Mouse (Mus musculus): ENCODE measurements at regions not wholly inside any gene's neighbourhood (a gene's known extent, or its start where the extent isn't known, plus 50 kb on each side); places are given as distances from the start of the nearest gene placed in this dataset.
A peak's percentile ranks its signal among the peaks of the same experiment; 100 is the strongest.

DNA sequence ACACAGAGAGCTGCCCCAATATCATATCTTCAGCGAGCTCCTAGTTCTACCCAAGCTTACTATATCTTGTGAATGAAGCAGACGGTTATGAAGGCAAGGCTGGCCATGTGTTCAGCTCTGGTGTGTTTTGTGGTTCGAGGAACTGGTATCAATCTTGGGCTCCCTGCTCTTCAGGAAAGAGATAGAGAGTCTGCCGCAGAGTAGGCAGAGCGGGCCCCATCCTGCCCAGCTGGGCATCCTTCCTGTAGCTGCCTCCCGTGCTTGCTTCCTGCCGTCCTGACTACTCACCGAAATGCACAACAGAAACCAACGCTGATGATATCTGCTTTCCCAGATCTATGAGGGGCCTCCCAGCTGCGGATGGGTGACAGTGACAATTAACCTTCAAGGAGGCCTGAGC is 60.3 kb downstream of the Snrpe start:
- DNase-seq (ENCODE audit: low read depth, low spot score) = no peak

DNA sequence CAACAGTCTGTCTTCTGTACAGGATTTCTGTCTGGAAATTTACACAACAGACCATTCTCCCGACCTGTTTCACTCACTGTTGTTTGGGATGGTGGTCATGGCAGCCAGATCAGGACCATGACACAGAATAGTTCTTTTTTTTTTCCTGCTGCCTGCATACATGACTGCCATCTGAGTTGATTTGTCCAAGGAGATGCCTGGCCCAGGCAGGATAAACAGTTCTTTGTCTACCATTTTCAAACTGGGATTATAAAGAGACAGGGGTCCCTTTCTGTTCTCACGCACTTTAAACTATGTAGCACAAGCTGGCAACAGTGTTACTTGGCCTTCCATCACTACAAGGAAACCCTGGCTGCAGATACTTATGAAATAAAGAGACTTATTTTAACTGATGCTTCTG is 61.1 kb downstream of the Snrpe start:
- DNase-seq (ENCODE audit: low read depth, low spot score) = no peak

DNA sequence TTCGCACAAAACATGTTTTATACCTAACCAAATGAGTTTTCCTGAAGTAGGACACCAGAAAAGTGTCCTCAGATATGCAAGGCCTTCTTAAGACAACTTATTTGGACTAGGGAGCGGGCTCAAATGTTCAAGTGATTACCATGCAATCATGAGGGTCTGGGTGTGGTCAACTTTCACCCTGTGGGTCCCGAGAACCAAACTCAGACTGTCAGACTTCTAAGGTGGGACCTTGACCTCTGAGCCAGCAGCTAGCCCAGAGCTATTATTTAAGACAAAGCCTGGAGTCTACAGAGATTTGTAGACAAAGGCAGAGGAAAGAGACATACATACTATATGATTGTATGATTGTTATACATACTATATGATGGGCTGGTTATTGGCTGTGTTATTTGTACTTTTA is 62.5 kb downstream of the Snrpe start:
- DNase-seq (ENCODE audit: low read depth, low spot score) = no peak

DNA sequence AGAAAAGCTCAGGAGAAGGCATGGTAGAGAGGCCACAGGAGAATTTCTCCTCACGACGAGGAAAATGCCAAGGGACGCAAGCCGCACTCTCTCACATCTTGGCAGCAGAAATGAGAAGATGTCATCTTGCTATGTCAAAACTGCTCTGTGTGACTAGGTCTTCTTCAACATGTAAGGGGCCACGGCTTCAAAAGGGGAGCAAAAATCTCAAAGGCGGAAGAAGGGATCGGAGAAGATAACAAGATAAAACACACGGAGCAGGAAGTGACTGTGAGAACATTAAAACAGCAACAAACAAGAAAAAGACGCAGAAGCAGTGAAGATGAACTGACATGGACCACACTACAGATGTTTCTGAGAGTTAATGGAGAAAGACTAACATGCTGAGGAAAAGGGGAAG is 65.1 kb downstream of the Snrpe start:
- DNase-seq (ENCODE audit: low read depth, low spot score) = no peak

DNA sequence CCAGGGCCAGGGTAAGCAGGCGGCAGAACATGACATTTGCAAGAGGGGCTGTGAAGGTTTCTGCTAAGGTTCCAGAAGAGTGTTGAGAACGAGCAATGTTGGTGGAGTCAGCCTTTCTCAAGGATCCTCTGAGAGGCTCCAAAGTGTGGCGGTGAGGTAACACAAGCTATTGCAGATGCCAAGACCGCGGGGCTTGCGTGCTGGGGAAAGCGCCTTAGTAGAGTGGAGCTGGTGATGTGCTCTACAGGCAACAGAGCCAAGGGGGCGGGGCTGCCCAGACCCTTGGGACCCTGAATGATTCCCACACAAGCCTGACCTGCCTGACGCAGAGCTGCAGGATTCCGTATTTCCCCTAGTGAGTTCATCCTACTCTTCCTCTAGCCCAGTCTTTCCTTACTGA is 66.3 kb downstream of the Snrpe start:
- no peak for DNase-seq (ENCODE audit: low read depth, low spot score)

DNA sequence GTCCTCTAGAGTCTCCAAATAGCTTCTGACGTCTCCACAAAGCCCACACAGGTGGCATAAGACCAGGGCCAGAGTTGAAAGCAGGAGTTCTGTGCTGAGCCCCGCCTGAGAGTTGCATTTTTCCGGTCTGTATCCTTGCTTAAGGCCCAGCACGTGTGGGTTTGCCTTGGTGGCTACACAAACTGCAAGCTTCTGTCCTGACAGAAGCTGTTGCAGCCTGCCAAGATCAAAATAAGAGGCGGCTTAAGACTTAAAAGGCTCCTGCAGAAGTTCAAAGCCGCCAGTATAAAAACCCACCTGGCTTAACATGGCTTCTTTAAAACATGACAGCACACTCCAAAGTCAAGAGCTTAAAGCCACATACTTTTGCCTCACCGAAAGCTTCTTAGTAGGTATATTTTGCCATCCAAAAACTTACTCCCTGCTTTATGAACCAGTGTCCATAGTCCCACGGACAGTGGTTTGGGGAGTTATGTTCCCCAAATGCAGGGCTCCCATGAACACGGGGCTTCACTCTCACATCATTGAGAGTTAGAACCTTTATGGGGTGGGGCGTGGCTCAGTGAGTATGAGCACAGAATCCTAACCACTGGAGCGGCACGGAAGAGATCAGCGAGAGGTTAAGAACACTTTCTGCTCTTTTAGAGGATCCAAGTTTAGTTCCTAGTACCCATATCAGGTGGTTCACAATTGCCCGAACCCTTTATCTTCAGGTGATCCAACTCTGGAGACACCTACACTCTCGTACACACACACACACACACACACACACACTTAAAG is 67.9 kb downstream of the Snrpe start:
- no peak for DNase-seq (ENCODE audit: low read depth, low spot score)

DNA sequence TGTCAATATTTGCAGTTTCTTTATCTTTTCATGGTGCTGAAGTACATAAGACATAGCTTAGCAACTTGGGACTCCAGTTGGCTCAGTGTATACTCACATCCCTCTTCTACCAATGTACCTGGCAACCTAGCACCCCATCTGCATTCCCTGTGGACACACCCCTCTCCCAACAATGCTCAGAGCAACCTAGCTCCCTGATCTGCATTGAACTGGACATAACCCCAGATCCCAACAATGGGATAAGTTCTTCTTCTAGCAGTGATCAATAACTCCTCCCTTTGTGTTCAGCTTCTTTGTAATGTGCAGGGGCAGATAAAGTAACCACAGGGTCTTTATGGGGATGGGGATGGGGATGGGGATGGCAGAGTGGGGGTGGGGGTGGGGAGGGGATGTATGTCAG is 79.4 kb downstream of the Snrpe start:
- no peak for DNase-seq (ENCODE audit: low read depth, low spot score)

DNA sequence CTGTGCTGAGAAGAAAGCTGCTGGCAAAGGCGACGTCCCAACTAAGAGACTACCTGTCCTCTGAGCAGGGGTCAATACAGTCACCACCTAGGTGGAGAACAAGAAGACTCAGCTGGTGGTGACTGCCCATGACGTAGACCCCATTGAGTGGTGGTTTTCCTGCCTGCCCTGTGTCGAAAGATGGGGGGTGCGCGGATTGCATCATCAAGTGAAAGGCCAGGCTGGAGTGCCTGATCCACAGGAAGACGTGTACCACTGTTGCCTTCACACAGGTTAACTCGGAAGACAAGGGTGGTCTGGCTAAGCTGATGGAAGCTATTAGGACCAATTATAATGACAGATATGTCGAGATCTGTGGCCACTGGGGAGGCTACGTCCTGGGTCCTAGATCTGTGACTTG is 80.3 kb downstream of the Snrpe start:
- no peak for DNase-seq (ENCODE audit: low read depth, low spot score)

DNA sequence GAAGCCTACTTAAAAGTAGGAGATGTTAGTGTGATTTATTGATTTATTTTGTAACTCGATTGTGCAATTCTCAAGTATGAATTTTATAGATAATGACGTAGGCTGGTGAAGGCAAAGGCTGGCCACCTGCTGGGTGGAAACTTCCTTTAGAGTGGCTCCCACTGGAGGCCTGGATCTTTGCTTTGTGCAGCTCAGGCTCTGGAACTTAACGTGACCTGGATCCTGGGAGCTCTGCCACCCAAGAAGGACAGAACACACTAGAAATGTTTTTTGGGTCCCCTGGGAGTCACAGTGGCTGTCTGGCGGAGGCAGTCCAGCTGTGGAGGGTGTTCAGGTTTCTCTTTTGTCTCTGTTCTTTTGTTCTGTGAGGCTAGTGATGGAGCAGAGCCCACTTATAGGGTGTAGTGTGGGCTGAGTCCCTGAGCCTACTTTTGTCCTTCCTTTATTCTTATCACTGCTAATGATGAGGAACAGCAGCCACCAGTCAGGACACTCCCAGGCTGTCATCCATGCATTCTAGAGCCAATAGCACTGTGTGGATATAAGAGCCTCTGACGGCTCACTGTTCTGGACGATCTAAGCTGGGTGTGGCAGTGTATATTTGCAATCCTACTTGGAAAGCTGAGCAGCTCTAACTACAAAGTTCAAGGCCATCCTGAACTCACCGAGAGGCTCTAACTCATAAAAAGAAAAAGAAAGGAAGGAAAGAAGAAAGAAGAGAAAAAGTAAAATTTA is 82.3 kb downstream of the Snrpe start:
- no peak for DNase-seq (ENCODE audit: low read depth, low spot score)

DNA sequence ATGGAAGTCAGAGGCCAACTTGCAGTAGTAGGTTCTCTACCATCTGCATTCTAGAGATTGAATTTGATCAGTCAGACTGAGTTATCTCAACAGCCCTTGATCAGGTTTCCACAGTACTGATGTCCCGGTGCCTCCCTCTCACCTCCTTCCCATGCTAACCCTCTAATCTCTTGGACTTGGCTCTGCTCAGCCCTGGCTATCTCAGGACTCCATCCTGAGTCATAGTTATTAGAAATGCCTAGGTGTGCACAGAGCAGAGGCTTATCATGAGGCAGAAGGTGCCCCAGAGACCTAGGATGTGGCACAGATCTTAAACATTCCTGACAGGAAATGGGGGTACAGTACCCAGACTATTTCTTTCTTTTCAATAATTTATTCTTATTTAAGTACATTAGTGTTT is 87.3 kb downstream of the Snrpe start:
- DNase-seq (ENCODE audit: low read depth, low spot score) = no peak

DNA sequence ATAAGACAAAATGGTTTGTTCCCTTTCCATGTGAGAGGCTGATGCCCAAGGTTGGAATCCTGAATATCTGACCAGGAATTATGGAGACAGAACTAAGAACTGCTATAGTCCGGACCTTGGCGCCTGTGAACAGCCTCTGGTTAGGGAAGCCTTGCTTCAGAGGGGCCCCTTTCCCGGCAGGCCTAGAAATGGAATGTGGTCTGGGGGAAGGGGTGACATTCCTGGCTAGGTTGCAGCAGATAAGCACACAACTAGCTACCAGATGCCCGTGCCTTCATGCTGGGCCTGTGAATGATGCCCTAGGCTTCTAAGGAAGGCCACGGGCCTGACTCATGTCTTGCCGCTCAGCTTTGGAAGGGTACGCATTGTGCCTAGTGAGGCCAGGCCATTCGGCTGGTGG is 89.4 kb downstream of the Snrpe start:
- DNase-seq (ENCODE audit: low read depth, low spot score) = no peak

DNA sequence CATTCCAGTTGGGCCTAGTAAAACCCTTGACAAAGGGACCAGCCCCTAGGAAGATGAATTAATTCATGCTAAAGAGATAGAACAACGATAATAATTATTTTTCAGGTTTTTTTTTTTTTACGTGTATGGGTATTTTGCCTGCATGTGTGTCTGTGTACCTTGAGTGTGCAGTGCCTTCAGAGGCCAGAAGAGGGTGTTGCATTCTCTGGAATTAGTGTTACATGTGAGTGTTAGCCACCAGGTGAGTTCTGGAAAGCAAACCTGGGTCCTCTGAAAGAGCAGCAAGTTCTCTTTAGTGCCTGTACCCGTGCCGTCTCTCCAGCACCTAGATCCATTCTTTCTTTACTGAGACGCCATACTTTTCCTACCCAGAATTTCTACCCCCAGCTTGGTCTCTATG is 92.8 kb upstream of the Sox13 start:
- no peak for DNase-seq (ENCODE audit: low read depth, low spot score)

DNA sequence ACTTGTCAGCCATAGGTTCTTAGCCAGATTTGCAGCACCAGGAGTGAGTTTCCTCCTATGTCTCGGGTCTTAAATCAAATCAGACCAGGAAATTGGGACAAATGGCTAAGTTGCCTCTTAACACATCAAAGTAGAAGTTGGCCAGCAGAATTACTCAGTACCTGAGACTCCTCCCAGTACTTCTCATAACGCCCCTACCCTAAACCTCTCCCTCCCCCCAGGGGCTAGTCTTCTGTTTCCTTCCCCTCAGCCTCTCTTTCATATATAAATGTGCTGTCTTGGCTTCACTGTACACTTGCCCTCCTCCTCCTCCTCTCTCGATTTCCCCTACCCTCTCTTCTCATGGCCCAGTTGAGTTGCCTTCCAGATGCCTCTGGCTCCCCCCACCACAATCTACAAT is 79.9 kb upstream of the Sox13 start:
- no peak for DNase-seq (ENCODE audit: low read depth, low spot score)

DNA sequence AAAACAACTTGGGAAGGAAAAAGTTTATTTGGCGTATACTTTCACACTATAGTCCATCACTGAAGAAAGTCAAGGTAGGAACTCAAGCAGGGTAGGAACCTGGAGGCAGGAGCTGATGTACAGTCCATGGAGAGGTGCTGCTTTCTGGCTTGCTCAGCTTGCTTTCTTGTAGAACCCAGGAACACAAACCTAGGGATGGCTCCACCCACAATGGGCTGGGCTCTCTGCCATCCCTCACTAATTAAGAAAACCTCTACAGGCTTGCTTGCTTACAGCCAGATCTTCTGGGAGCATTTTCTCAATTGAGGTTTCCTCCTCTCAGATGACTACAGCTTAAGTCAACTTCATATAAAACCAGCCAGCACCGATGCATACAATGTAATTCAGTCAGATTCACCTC is 79.2 kb upstream of the Sox13 start:
- no peak for DNase-seq (ENCODE audit: low read depth, low spot score)

DNA sequence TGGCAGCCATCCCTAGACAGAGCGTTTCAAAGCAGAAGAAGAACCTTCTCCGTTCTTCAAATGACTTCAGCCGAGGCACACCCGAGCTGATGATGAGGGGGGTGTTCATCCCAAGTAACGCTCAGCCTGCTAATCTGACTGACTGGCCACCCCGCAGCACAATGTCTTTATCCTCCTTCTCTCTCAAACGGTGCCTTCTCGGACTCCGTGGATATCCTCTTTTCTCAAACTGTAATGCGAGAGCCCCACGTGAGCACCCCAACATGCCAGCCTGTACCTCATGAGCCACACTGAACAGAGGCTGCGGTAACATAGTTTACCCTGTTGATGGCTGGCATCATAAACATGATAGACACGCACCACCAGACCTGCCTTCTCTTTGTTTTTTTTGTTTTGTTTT is 76.8 kb upstream of the Sox13 start:
- DNase-seq (ENCODE audit: low read depth, low spot score) = no peak

DNA sequence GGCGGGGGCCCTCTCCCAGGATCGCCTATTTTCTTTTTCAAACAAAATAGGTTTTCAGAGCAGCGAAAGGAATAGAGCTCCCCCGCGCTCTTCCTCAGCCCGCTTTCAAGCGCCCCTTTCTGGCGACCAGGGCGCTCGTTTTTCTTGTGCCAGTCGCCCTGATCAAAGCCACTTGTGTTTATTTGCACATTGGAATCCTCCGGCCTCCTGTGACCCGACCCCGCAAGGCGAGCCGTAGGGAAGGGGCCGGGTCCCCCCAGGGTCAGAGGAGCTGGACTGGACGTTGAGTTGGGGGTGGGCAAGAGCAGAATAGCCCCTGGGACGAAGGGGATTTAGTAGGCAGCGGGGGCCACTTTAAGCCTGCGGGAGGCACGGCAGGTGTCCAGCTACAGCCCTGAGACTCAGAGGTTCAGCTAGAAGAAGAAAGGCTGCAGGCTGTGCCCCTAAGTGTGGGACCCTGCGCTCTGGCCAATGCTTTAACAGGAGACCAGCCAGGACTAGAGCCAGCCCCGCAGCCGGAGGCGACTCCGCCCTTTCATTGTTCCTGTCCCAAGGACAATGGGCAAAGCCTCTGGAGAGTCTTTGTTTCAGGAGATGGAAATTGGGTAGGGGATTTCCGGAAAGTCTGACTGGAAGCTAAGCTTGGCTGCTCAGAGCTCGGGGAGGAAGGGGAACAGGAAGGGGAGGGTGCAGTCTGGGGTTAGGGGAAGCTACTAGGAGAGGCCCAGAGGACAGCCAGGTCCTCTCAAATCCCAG is 69.0 kb upstream of the Sox13 start:
- DNase-seq (ENCODE audit: low read depth, low spot score) = no peak

DNA sequence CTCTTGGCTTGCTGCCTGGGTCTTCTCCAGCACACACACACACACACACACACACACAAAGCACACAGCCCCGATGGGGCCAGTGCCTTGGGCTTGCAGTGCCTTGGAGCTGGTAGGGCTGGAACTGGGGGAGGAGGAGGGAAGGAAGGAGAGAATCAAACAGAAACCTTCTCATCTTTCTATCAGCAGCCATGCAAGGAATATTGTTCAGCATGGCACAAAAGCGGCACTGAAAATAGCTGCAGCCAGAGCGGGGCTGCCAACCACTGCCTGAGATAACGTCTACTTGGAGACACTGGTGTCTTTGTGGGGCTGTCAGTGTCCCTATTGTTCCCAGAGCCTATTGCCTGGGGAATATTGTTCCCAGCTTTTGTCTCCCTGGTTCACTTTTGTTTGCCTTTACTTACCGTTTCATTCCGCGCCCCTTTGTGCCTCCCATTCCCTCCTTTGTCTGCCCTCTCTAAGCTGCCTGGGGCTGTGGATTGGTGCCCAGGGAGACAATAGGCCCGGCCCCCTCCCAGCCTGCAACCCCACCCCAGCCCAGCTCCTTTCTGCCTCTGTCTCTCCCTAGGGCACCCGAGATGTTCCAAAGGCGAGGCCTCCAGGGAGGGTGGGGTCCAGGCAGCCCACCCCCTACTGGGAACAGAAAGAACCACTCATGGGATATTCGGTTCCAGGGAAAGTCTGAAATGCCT is 68.3 kb upstream of the Sox13 start:
- DNase-seq (ENCODE audit: low read depth, low spot score) = no peak

DNA sequence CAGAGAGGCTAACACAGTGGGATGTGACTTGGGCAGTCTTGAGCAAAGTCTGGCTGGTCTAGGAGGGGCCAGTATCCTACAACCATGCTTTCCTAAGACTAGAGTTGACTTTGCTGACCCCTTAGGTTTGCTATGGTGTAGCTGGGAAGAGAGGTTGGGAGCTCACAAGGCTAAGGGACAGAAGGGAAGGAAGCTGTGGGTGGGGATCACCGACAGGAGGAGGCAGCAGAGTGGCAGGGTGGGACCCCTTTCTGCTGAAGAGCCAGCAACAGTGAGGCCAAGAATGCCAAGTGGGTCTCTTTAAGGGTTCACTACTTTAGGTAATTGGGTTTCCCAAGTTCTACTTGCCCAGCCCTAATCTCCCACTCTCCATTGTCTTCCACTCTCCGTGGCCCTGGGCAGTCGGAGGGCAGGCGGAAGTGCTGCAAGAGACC is 67.7 kb upstream of the Sox13 start:
- DNase-seq (ENCODE audit: low read depth, low spot score) = no peak

DNA sequence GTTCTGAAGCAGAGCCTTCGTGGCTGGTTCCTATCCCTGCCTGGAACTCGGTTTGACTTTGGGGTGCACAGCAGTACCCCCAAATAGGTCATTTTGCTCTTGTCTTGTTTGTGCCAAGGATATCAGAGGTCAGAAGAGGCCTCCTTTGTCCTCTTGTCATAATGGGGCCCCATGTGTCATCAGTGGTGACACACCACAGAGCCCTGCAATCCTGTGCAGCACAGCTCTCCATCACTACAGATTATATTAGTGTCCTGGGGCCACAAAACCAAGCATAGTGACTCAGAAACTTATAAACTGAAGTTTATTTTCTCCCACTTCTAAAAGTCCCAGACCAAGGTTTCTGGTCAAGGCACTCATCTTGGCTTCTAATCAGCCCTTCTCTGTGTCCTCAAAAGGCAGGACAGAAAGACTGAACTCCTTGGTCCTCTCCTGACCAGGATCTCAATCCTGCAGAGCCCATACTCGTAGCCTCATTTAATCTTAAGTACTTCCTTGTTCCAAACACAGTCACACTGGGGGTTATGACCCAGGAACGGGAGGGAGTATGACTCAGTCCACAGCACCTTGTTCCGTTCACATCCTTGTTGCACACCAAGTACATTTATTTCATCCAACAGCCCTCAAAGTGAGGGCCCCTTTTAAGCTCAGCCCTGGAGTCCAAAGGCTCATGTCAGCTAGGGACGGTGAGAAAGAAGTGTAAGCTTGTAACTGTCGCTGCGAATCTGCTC is 63.2 kb upstream of the Sox13 start:
- DNase-seq (ENCODE audit: low read depth, low spot score) = no peak

DNA sequence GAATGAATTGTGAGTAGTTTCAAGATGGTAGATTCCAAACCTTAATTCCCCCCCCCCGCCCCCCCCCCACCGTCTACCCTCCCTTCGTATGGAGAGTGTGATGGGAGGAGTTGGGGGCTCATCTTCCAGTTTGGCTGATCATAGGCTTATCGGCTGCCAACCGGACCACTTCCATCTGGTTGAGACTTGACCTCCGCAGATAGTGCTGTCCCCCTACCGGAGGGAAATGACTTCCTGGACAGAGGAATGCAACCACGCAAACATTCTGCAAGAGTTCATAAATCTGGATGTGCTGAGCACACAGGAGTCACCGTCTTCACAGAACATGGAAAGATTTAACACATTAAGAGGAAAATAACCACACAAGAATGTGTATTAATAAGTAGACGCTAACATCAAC is 62.2 kb upstream of the Sox13 start:
- DNase-seq (ENCODE audit: low read depth, low spot score) = no peak

DNA sequence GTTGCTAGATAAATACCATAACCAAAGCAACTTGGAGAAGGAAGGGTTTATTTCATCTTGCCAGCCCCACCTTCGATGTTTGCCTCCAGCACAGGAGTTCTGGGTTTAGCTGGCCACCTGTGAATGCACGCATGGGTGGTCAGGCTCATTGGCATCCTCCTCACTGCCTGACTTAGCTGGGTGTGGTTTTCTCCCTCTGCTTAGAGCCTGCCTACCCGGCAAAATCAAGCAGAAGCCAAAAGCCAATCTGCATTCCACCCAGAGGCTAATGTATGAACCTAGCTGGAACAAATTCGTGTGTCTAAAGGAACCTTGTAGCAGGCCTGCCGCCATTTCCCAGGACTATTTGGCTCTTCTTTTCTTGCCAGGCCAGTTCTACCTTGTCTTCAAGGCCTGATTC is 58.7 kb upstream of the Sox13 start:
- DNase-seq (ENCODE audit: low read depth, low spot score) = peak; percentile 80

Measured in A20 (cell line).